Mouse (Mus musculus) forelimb bud, embryonic 11.5 days (tissue): ENCODE data around the gene Slc26a6.

ENCODE experiments used
- DNase-seq: peaks from one replicate; pipeline ENCODE4 v3.0.0-alpha.2; 2012; ENCODE audit warnings: low read depth, low spot score

Slc26a6 gene

GRCm38 (mm10) chr9:108852976-108853375 is at the start of gene Slc26a6:
Slc26a6 (plus strand) TSS chr9:108853283.
- DNase-seq, result no peak

- no peak for DNase-seq
Observed at GRCm38 (mm10) chr9:108805768-108806167, 47.3 kb upstream of the Slc26a6 start.

- no peak for DNase-seq
Observed at GRCm38 (mm10) chr9:108806379-108806778, 46.7 kb upstream of the Slc26a6 start.

GRCm38 (mm10) chr9:108806831-108807230 is 46.3 kb upstream of the Slc26a6 start:
- no peak for DNase-seq

- no peak for DNase-seq
Observed at GRCm38 (mm10) chr9:108807674-108808073, 45.4 kb upstream of the Slc26a6 start.

GRCm38 (mm10) chr9:108808163-108808665 is 44.9 kb upstream of the Slc26a6 start, which contains the start of gene Nckipsd:
Nckipsd (plus strand) TSS chr9:108808368.
- peak; percentile 93 for DNase-seq

GRCm38 (mm10) chr9:108809188-108809587 is 43.9 kb upstream of the Slc26a6 start:
- no peak for DNase-seq

- no peak for DNase-seq
Observed at GRCm38 (mm10) chr9:108809723-108810122, 43.4 kb upstream of the Slc26a6 start.

GRCm38 (mm10) chr9:108810516-108810915 is 42.6 kb upstream of the Slc26a6 start:
- no peak for DNase-seq

- DNase-seq, result no peak
Observed at GRCm38 (mm10) chr9:108815557-108815956, 37.5 kb upstream of the Slc26a6 start.

GRCm38 (mm10) chr9:108819495-108819894 is 33.6 kb upstream of the Slc26a6 start:
- peak; percentile 33 for DNase-seq

GRCm38 (mm10) chr9:108820077-108820476 is 33.0 kb upstream of the Slc26a6 start:
- DNase-seq, result no peak

- no peak for DNase-seq
Observed at GRCm38 (mm10) chr9:108824144-108824685, 28.9 kb upstream of the Slc26a6 start.

- DNase-seq, result no peak
Observed at GRCm38 (mm10) chr9:108824755-108825413, 28.2 kb upstream of the Slc26a6 start.

- peak; percentile 86 for DNase-seq
Observed at GRCm38 (mm10) chr9:108825820-108826699, 27.0 kb upstream of the Slc26a6 start, which contains the start of gene Celsr3. Celsr3 (plus strand) TSS chr9:108826320.

GRCm38 (mm10) chr9:108826700-108827340 is 26.3 kb upstream of the Slc26a6 start:
- peak; percentile 77 for DNase-seq

- DNase-seq, result no peak
Observed at GRCm38 (mm10) chr9:108827454-108827853, 25.6 kb upstream of the Slc26a6 start.

- DNase-seq, result no peak
Observed at GRCm38 (mm10) chr9:108827906-108828305, 25.2 kb upstream of the Slc26a6 start.

GRCm38 (mm10) chr9:108831637-108832036 is 21.4 kb upstream of the Slc26a6 start:
- no peak for DNase-seq

- peak; percentile 87 for DNase-seq
Observed at GRCm38 (mm10) chr9:108832390-108833108, 20.5 kb upstream of the Slc26a6 start.

GRCm38 (mm10) chr9:108842989-108843388 is 10.1 kb upstream of the Slc26a6 start:
- no peak for DNase-seq
